Mouse (Mus musculus): ENCODE measurements around the gene Gtpbp3. TPM values are rescaled to one million over a fixed set of nuclear protein-coding genes. Genes with fewer than 3 reads are reported as not detected.

Gene Gtpbp3
- polyA plus RNA-seq (2014; fragmentation: Nextera tagmentation; extraction: Ambion mirVana) = 4.9 and 5.2 TPM in 2 replicates

- Histone ChIP-seq H3K27me3 (ENCODE audit: control insufficient read depth, insufficient read depth, low read length) (no peaks in the 10 kb centered on the region), H3K27ac (replicated peaks; ENCODE audit: low read depth, low read length) (0 out of 2 replicates have a peak within 1 kb of the TSS, but pooled peaks have one; percentile 49), H3K4me3 (replicated peaks; ENCODE audit: low read depth, low read length) (peak within 1 kb of the TSS; percentile 74), H3K9ac (replicated peaks; ENCODE audit: low read length) (peak within 1 kb of the TSS; percentile 68), H3K4me2 (ENCODE audit: low read length) (peak within 1 kb of the TSS; percentile 99), H3K4me1 (ENCODE audit: control insufficient read depth, insufficient read depth, low read length) (peaks cover 30% of the 10 kb centered on the region), H3K36me3 (ENCODE audit: control insufficient read depth, insufficient read depth, low read length) (peaks cover 37% of the 10 kb centered on the region), H3K9me3 (ENCODE audit: control insufficient read depth, low read length) (no peaks in the 10 kb centered on the region)
- WGBS = 0% methylated on average over 33 of the region's 33 CpGs
- DNase-seq (peak; percentile 84), ATAC-seq (ENCODE audit: low FRiP score, low TSS enrichment) (peak; percentile 18; the same call in 1 of the 2 replicates)
Measured at GRCm38 (mm10) chr8:71487691-71488445, at the start of gene Gtpbp3. TSS of gene Gtpbp3 (plus strand) at chr8:71488103.

DNA sequence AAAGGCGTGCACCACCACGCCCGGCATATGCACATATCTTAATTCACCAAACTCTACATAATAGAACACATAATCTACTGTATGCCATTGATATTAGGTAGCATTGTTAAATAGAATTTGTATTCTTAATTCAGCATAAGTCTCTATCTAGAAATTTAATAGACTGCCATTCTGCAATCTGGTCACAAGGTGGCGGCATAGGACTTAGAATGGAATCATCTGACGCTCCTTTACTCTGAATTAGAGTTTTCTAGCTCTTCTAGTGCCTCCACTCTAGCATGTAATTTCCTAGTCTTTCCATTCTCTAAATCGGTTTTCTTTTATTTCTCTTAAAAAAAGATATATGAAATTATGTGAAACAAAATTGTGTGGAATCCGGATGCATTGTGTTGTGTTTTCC, 46.5 kb upstream of the Gtpbp3 start:
- Histone ChIP-seq H3K4me3 (replicated peaks; ENCODE audit: low read depth, low read length) (no peak overlapping the region), H3K4me1 (ENCODE audit: control insufficient read depth, insufficient read depth, low read length) (no peaks in the 10 kb centered on the region), H3K27me3 (ENCODE audit: control insufficient read depth, insufficient read depth, low read length) (no peaks in the 10 kb centered on the region), H3K27ac (replicated peaks; ENCODE audit: low read depth, low read length) (no peak overlapping the region), H3K4me2 (ENCODE audit: low read length) (no peak overlapping the region), H3K9ac (replicated peaks; ENCODE audit: low read length) (no peak overlapping the region), H3K9me3 (ENCODE audit: control insufficient read depth, low read length) (no peaks in the 10 kb centered on the region), H3K36me3 (ENCODE audit: control insufficient read depth, insufficient read depth, low read length) (no peaks in the 10 kb centered on the region)
- 0% methylated on average over 7 of the region's 7 CpGs for WGBS
- ATAC-seq (ENCODE audit: low FRiP score, low TSS enrichment) (no peak; the same call in 1 of the 2 replicates), DNase-seq (peak; percentile 88)

DNA sequence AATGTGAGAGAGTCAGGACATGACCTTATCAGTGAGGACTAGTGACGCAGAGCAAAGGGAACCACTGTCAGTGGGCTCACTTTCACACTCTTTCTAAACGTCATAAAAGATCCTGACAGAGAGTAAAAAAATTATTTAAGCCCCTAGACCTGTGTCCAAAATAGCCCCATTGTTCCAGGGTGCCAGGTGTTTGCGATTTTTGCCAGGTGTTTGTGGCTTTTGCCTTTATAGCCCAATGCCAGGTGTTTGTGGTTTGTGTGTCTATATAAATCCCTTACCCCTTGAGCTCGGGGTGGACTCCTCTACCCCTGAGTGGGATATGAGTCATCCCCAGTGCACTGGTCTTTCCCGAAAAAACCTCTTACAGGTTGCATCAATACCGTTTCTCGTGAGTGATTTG, 42.8 kb upstream of the Gtpbp3 start:
- Histone ChIP-seq H3K27me3 (ENCODE audit: control insufficient read depth, insufficient read depth, low read length) (no peaks in the 10 kb centered on the region), H3K27ac (replicated peaks; ENCODE audit: low read depth, low read length) (no peak overlapping the region), H3K36me3 (ENCODE audit: control insufficient read depth, insufficient read depth, low read length) (no peaks in the 10 kb centered on the region), H3K9ac (replicated peaks; ENCODE audit: low read length) (no peak overlapping the region), H3K9me3 (ENCODE audit: control insufficient read depth, low read length) (no peaks in the 10 kb centered on the region), H3K4me3 (replicated peaks; ENCODE audit: low read depth, low read length) (no peak overlapping the region), H3K4me1 (ENCODE audit: control insufficient read depth, insufficient read depth, low read length) (no peaks in the 10 kb centered on the region), H3K4me2 (ENCODE audit: low read length) (no peak overlapping the region)
- 88% methylated on average over 7 of the region's 7 CpGs for WGBS
- no peak for ATAC-seq (ENCODE audit: low FRiP score, low TSS enrichment)
- DNase-seq = no peak

- H3K4me3 ChIP-seq (replicated peaks; ENCODE audit: low read depth, low read length) = no peak overlapping the region
- no peaks in the 10 kb centered on the region for H3K9me3 ChIP-seq (ENCODE audit: control insufficient read depth, low read length)
- H3K9ac ChIP-seq (replicated peaks; ENCODE audit: low read length) = no peak overlapping the region
- H3K4me1 ChIP-seq (ENCODE audit: control insufficient read depth, insufficient read depth, low read length) = no peaks in the 10 kb centered on the region
- H3K36me3 ChIP-seq (ENCODE audit: control insufficient read depth, insufficient read depth, low read length) = peaks cover 5% of the 10 kb centered on the region
- no peak for ATAC-seq (ENCODE audit: low FRiP score, low TSS enrichment)
- H3K27ac ChIP-seq (replicated peaks; ENCODE audit: low read depth, low read length) = no peak overlapping the region
- 62% methylated on average over 4 of the region's 4 CpGs for WGBS
- DNase-seq = no peak
- no peaks in the 10 kb centered on the region for H3K27me3 ChIP-seq (ENCODE audit: control insufficient read depth, insufficient read depth, low read length)
- no peak overlapping the region for H3K4me2 ChIP-seq (ENCODE audit: low read length)
Measured at GRCm38 (mm10) chr8:71451337-71451736, 36.6 kb upstream of the Gtpbp3 start.

- Histone ChIP-seq H3K9ac (replicated peaks; ENCODE audit: low read length) (no peak overlapping the region), H3K4me2 (ENCODE audit: low read length) (no peak overlapping the region), H3K4me1 (ENCODE audit: control insufficient read depth, insufficient read depth, low read length) (no peaks in the 10 kb centered on the region), H3K4me3 (replicated peaks; ENCODE audit: low read depth, low read length) (no peak overlapping the region), H3K36me3 (ENCODE audit: control insufficient read depth, insufficient read depth, low read length) (peaks cover 9% of the 10 kb centered on the region), H3K9me3 (ENCODE audit: control insufficient read depth, low read length) (no peaks in the 10 kb centered on the region), H3K27me3 (ENCODE audit: control insufficient read depth, insufficient read depth, low read length) (no peaks in the 10 kb centered on the region), H3K27ac (replicated peaks; ENCODE audit: low read depth, low read length) (no peak overlapping the region)
- DNase-seq = no peak
- 58% methylated on average over 11 of the region's 11 CpGs for WGBS
- ATAC-seq (ENCODE audit: low FRiP score, low TSS enrichment) = no peak
Measured at GRCm38 (mm10) chr8:71451777-71452176, 36.1 kb upstream of the Gtpbp3 start.

DNA sequence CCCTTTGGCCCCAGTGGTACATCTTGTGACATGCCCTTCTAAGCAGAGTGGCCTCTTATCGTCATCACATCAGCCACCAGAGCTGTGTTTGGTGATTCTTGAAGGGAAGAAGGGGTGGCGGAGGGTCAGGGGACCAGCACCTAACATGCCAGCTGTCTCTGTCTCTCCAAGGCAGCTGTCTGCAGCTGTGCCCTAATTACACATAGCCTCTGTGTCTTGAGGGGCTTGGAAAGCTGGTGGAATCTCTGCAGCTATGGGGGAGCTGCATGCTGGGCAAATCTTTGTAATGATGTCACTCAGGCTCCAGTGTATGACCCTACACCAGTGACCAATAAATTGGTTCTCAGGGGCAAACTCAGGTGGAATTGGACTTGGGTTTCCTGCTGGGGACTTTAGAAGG, 35.2 kb upstream of the Gtpbp3 start:
- Histone ChIP-seq H3K9ac (replicated peaks; ENCODE audit: low read length) (no peak overlapping the region), H3K27me3 (ENCODE audit: control insufficient read depth, insufficient read depth, low read length) (no peaks in the 10 kb centered on the region), H3K4me3 (replicated peaks; ENCODE audit: low read depth, low read length) (no peak overlapping the region), H3K36me3 (ENCODE audit: control insufficient read depth, insufficient read depth, low read length) (peaks cover 18% of the 10 kb centered on the region), H3K4me2 (ENCODE audit: low read length) (no peak overlapping the region), H3K9me3 (ENCODE audit: control insufficient read depth, low read length) (no peaks in the 10 kb centered on the region), H3K4me1 (ENCODE audit: control insufficient read depth, insufficient read depth, low read length) (no peaks in the 10 kb centered on the region), H3K27ac (replicated peaks; ENCODE audit: low read depth, low read length) (no peak overlapping the region)
- 81% methylated on average over 2 of the region's 2 CpGs for WGBS
- DNase-seq = no peak
- ATAC-seq (ENCODE audit: low FRiP score, low TSS enrichment) = no peak

- 83% methylated on average over 8 of the region's 8 CpGs for WGBS
- no peak for ATAC-seq (ENCODE audit: low FRiP score, low TSS enrichment)
Measured at GRCm38 (mm10) chr8:71454668-71455067, 33.2 kb upstream of the Gtpbp3 start.

DNA sequence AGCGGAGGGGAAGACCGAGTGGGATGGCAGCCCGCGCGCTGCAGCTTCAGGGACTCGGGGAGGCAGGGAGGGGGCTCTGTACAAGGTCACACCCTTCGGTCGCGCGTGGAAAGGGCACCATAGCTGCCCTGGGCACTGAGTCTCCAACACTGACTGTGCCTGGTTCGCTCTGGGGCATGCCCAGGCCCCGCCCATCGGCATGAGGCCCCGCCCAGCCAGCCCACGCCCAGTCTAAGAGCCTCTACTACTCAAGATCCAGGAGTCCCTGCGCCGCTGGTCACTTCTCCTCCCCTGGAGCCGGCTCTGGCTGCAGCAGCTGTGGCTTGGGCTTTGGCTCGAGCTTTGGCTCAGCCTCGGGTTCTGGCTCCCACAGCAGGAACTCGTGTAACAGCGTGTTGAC, 31.0 kb upstream of the Gtpbp3 start:
- peaks cover 5% of the 10 kb centered on the region; the same call in 1 of the 2 replicates for H3K4me1 ChIP-seq (ENCODE audit: control insufficient read depth, insufficient read depth, low read length)
- no peak overlapping the region for H3K4me3 ChIP-seq (replicated peaks; ENCODE audit: low read depth, low read length)
- no peak overlapping the region for H3K9ac ChIP-seq (replicated peaks; ENCODE audit: low read length)
- WGBS = 39% methylated on average over 22 of the region's 22 CpGs
- H3K27ac ChIP-seq (replicated peaks; ENCODE audit: low read depth, low read length) = no peak overlapping the region
- no peaks in the 10 kb centered on the region for H3K27me3 ChIP-seq (ENCODE audit: control insufficient read depth, insufficient read depth, low read length)
- H3K9me3 ChIP-seq (ENCODE audit: control insufficient read depth, low read length) = no peaks in the 10 kb centered on the region
- peaks cover 53% of the 10 kb centered on the region for H3K36me3 ChIP-seq (ENCODE audit: control insufficient read depth, insufficient read depth, low read length)
- ATAC-seq (ENCODE audit: low FRiP score, low TSS enrichment) (no peak), DNase-seq (no peak)
- H3K4me2 ChIP-seq (ENCODE audit: low read length) = no peak overlapping the region

More at GRCm38 (mm10) chr8:71454668-71455067, 33.2 kb upstream of the Gtpbp3 start:
- H3K9ac ChIP-seq (replicated peaks; ENCODE audit: low read length) = no peak overlapping the region
- H3K4me1 ChIP-seq (ENCODE audit: control insufficient read depth, insufficient read depth, low read length) = no peaks in the 10 kb centered on the region
- H3K4me2 ChIP-seq (ENCODE audit: low read length) = no peak overlapping the region
- no peaks in the 10 kb centered on the region for H3K27me3 ChIP-seq (ENCODE audit: control insufficient read depth, insufficient read depth, low read length)
- no peak for DNase-seq
- H3K36me3 ChIP-seq (ENCODE audit: control insufficient read depth, insufficient read depth, low read length) = peaks cover 37% of the 10 kb centered on the region
- no peak overlapping the region for H3K27ac ChIP-seq (replicated peaks; ENCODE audit: low read depth, low read length)
- no peak overlapping the region for H3K4me3 ChIP-seq (replicated peaks; ENCODE audit: low read depth, low read length)
- no peaks in the 10 kb centered on the region for H3K9me3 ChIP-seq (ENCODE audit: control insufficient read depth, low read length)

DNA sequence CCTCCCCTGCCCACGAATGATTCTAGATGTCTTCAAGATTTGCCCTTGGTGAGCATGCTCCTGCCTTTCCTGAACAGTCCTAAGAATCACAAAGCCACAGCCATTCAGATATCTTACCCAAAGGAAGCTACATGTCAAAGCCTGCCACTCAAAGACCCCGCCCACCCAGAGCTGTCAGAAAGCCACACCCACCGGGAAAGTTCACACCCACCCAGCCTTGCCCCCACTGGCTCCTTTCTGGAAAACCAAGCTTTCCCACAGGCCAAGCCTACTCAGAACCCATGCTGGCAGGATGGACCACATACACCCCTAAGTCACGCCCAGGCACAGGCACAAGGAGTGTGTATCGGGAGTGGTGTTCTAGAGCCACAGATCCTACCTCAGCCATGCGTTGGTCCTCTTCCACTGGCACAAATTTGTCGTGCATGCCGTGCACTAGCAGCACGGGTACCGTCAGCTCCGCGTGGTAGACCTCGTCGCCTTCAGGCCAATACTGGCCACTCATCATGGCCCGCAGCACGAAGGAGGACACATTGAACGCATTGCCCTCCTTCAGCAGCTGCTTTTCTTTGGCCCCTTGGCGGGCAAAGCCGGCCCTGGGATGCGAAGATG, 30.1 kb upstream of the Gtpbp3 start:
- H3K27me3 ChIP-seq (ENCODE audit: control insufficient read depth, insufficient read depth, low read length) = no peaks in the 10 kb centered on the region
- H3K36me3 ChIP-seq (ENCODE audit: control insufficient read depth, insufficient read depth, low read length) = peaks cover 53% of the 10 kb centered on the region
- H3K4me1 ChIP-seq (ENCODE audit: control insufficient read depth, insufficient read depth, low read length) = peaks cover 14% of the 10 kb centered on the region
- 87% methylated on average over 20 of the region's 20 CpGs for WGBS
- ATAC-seq (ENCODE audit: low FRiP score, low TSS enrichment) (no peak), DNase-seq (no peak)
- H3K4me3 ChIP-seq (replicated peaks; ENCODE audit: low read depth, low read length) = no peak overlapping the region
- H3K9ac ChIP-seq (replicated peaks; ENCODE audit: low read length) = no peak overlapping the region
- no peak overlapping the region for H3K4me2 ChIP-seq (ENCODE audit: low read length)
- H3K9me3 ChIP-seq (ENCODE audit: control insufficient read depth, low read length) = no peaks in the 10 kb centered on the region
- no peak overlapping the region for H3K27ac ChIP-seq (replicated peaks; ENCODE audit: low read depth, low read length)
